Mouse (Mus musculus) stomach, postnatal 0 days (tissue): ENCODE results near the gene Gm20605.

Experiments
- CTCF ChIP-seq: IDR thresholded peaks from 2 replicates; pipeline ENCODE4 v1.5.1; 2016; ENCODE audit warnings: antibody characterized with exemption, low read depth, mild to moderate bottlenecking, moderate library complexity
- EP300 ChIP-seq: optimal IDR thresholded peaks from 2 replicates; pipeline ENCODE3; 2016; ENCODE audit warnings: antibody characterized with exemption

DNA sequence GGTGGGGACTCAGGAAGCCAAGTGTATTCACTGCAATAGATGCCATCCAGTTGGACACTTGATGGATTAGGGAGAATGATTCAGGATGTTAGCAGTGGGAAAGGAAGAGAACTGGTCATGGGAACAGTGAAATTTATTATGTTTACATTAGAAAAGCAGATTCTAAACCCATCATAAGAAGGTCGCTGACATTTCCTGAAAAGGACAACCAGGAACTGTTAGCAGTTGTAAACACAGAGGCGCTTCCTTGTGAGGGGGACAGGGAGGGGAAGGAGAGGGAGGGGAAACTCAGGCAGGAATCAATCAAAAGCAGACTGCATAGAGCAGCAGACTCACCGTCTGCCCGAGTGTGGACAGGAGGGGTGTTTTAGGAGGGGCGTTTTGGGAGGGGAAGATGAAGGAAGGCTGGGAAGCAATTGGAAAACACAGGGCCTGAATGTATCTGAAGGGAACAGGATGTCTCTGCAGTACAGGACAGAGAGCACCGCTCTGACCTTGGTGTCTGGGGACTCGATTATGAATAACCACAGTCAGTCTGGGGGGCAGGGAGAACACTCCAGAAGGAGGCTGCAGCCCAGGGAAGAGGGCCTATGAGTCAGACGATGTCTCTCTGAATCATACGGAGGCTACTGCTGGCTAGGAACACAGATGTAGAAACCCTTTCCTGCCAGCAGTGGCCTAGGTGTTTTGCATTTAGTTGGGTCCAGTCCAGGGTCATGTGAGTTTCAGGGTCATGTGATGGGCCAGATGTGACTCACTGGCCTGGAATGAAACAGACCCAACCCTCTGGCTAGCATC lies 42.7 kb downstream of the Gm20605 start:
- no peak for TF ChIP-seq EP300
- TF ChIP-seq CTCF = peak; percentile 1; the same call in 1 of the 2 replicates
